Mouse (Mus musculus) thymus, adult 2 months (tissue): ENCODE measurements around the gene Stxbp3.

Source experiments
- CTCF ChIP-seq: fragments of 200-500 bp; IDR thresholded peaks from 2 replicates; pipeline ENCODE4 v1.5.1; 2012; ENCODE audit warnings: mild to moderate bottlenecking, control low read depth, low read length, moderate library complexity, borderline replicate concordance; ENCODE audit not compliant: control insufficient read depth, poor library complexity, insufficient read depth; ENCODE audit errors: extremely low read depth
- POLR2A ChIP-seq: fragments of 200-500 bp; IDR thresholded peaks from 2 replicates; pipeline ENCODE4 v1.6.1; 2012; ENCODE audit warnings: mild to moderate bottlenecking, low read length, control low read depth, moderate library complexity; ENCODE audit not compliant: control insufficient read depth, poor library complexity, insufficient read depth; ENCODE audit errors: extremely low read depth

- TF ChIP-seq POLR2A (no peak), CTCF (no peak)
These were observed 53.8 kb downstream of the Stxbp3 start for GRCm38 (mm10) chr3:108786520-108786919.
